Mouse (Mus musculus) frontal cortex, adult 2 months (tissue): ENCODE measurements around the gene Gm4141. TPM values are rescaled to one million over a fixed set of nuclear protein-coding genes. Genes with fewer than 3 reads are reported as not detected.
"Not testable (repeated sequence)": the region's sequence is repeated elsewhere in the genome, so short reads cannot be mapped to it uniquely, and the experiment has no call there.

ENCODE experiments used
- DNase-seq, 2 experiments: peaks; one replicate each; pipeline ENCODE4 v3.0.0; 2022; ENCODE audit warnings: low spot score in 1 of 2; ENCODE audit errors: extremely low spot score in 1 of 2
- polyA plus RNA-seq: library from polyadenylated mRNA; depleted of rRNA; stranded (reverse); fragments of >200 nt; gene quantifications from 2 replicates; pipeline ENCODE4 v1.2.3, GENCODE M21; 2012; rRNA removed

The Gm4141 gene
- not detected in 2 replicates for polyA plus RNA-seq

DNA sequence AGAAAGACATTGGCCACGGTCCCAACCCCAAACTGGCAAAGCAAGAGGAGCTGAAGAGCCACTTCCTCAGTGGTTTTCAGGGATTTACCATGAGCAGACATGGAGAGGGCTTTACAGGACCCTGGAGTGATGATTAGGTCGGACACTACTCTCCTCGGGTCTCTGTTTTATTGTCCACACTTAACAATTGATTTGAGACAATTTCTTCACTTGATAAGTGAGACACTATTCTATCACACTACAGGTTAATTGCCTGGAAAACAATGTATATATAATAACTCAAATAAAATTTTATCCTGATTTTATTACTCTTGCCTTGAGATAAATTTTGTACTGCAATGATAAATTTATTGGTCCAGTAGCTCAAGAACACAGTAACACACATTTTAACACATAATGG lies at the start of gene Gm4141:
Gene Gm4141, minus strand, starts transcription at position 101 of the 400 bp plus-strand sequence.
- not testable (repeated sequence) for DNase-seq

DNA sequence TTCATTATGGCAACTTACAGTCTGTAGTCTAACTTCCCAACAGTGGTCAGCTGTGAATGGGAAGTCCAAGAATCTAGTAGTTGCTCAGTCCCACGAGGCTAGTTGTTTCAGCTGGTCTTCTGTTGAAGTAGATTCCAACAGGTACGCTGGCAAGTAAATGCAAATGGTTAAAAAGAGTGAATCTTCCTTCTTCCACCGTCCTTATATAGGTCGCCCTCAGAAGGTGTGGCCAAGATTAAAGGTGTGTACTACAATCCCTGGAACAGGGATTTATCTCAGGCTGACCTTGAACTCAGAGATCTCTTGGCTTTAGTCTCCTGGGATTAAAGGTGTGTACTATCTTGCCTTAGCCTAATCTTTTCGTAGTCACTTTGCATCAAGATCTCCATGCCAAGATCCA lies 22.9 kb upstream of the Gm4141 start, which contains the start of gene Gm4513:
Gene Gm4513, minus strand, starts transcription at position 101 of the 400 bp plus-strand sequence.
- DNase-seq, result not testable (repeated sequence)

DNA sequence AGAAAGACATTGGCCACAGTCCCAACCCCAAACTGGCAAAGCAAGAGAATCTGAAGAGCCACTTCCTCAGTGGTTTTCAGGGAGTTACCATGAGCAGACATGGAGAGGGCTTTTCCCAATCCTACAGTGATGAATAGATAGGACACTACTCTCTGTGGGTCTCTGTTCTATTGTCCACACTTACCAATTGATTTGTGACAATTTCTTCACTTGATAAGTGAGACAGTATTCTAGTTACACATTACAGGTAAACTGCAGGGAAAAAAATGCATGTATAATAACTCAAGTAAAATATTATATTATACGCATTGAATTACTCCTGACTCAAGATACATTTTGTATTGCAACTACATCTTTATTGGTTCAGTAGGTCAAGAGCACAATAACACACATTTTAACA lies 30.4 kb downstream of the Gm4141 start, which contains the start of gene Gm5726:
Gene Gm5726, minus strand, starts transcription at position 101 of the 400 bp plus-strand sequence.
- not testable (repeated sequence) for DNase-seq

DNA sequence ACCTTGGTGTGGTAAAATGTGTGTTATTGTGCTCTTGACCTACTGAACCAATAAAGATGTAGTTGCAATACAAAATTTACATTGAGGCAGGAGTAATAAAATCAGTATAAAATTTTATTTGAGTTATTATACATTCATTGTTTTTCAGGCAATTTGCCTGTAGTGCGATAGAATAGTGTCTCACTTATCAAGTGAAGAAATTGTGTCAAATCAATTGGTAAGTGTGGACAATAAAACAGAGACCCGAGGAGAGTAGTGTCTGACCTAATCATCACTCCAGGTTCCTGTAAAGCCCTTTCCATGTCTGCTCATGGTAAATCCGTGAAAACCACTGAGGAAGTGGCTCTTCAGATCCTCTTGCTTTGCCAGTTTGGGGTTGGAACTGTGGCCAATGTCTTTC lies 42.5 kb downstream of the Gm4141 start, which contains the start of gene Vmn1r104:
Gene Vmn1r104, plus strand, starts transcription at position 301 of the 400 bp plus-strand sequence.
- not testable (repeated sequence) for DNase-seq

Other genes starting within 250 kb of the Gm4141 start
- gene Gm4133, start 242.2 kb downstream of the Gm4141 start, polyA plus RNA-seq, result not detected in 2 replicates
- gene Gm5728, start 200.8 kb downstream of the Gm4141 start, polyA plus RNA-seq, result not detected in 2 replicates
- gene Vmn1r100, start 158.3 kb downstream of the Gm4141 start, polyA plus RNA-seq, result not detected in 2 replicates
- not detected in 2 replicates for gene Vmn1r101, start 133.6 kb downstream of the Gm4141 start, polyA plus RNA-seq
- gene Gm10670, start 101.3 kb downstream of the Gm4141 start, polyA plus RNA-seq, result not detected in 2 replicates
- not detected in 2 replicates for gene Vmn1r103, start 65.7 kb downstream of the Gm4141 start, polyA plus RNA-seq
- not detected in 2 replicates for gene Vmn1r104, start 42.4 kb downstream of the Gm4141 start, polyA plus RNA-seq
- not detected in 2 replicates for gene Gm5726, start 30.5 kb downstream of the Gm4141 start, polyA plus RNA-seq
- not detected in 2 replicates for gene Gm4513, start 22.8 kb upstream of the Gm4141 start, polyA plus RNA-seq
- gene Vmn1r107, start 92.7 kb upstream of the Gm4141 start, polyA plus RNA-seq, result not detected in 2 replicates
- gene Vmn1r111, start 127.0 kb upstream of the Gm4141 start, polyA plus RNA-seq, result not detected in 2 replicates
- gene Gm10668, start 154.4 kb upstream of the Gm4141 start, polyA plus RNA-seq, result not detected in 2 replicates
- gene Vmn1r112, start 194.9 kb upstream of the Gm4141 start, polyA plus RNA-seq, result not detected in 2 replicates
- not detected in 2 replicates for gene Vmn1r113, start 211.0 kb upstream of the Gm4141 start, polyA plus RNA-seq
- gene Vmn1r114, start 235.9 kb upstream of the Gm4141 start, polyA plus RNA-seq, result not detected in 2 replicates